Mouse (Mus musculus) midbrain, postnatal 0 days (tissue): Measurements from ENCODE around the gene Gm38655. TPM values are rescaled to one million over a fixed set of nuclear protein-coding genes. Genes with fewer than 3 reads are reported as not detected.
A peak's percentile ranks its signal among the peaks of the same experiment; 100 is the strongest.

Experiments
- ATAC-seq: fragments of 200-750 bp; cut with Nextera tagmentation; 2 replicates; pipeline ENCODE4 v1.8.0; 2017; ENCODE audit warnings: moderate number of reproducible peaks, mild to moderate bottlenecking, moderate TSS enrichment, moderate library complexity; ENCODE audit not compliant: low FRiP score
- DNase-seq: peaks from one replicate; pipeline ENCODE4 v3.0.0-alpha.2; 2015; ENCODE audit warnings: low spot score
- H3K27ac ChIP-seq: fragments of 300-500 bp; sonication (generic); 2 replicates; pipeline ENCODE4 v1.5.1; 2014; ENCODE audit warnings: low read depth, mild to moderate bottlenecking, low read length, mixed read lengths
- H3K27me3 ChIP-seq: fragments of 300-500 bp; sonication (generic); 2 replicates; pipeline ENCODE4 v1.6.1; 2014; ENCODE audit warnings: low read length, control low read depth, mixed read lengths; ENCODE audit not compliant: insufficient read depth
- H3K36me3 ChIP-seq: fragments of 300-500 bp; sonication (generic); 2 replicates; pipeline ENCODE4 v1.6.1; 2014; ENCODE audit warnings: low read length, control low read depth, mixed read lengths; ENCODE audit not compliant: insufficient read depth
- H3K4me1 ChIP-seq: fragments of 300-500 bp; sonication (generic); 2 replicates; pipeline ENCODE4 v1.6.1; 2014; ENCODE audit warnings: mild to moderate bottlenecking, control low read depth, antibody characterized with exemption, low read length, mixed read lengths; ENCODE audit not compliant: insufficient read depth
- H3K4me2 ChIP-seq: fragments of 300-500 bp; sonication (generic); 2 replicates; pipeline ENCODE4 v1.6.1; 2014; ENCODE audit warnings: low read depth, mild to moderate bottlenecking, low read length, mixed read lengths; ENCODE audit not compliant: poor library complexity, severe bottlenecking
- H3K4me3 ChIP-seq: fragments of 300-500 bp; sonication (generic); 2 replicates; pipeline ENCODE4 v1.5.1; 2014; ENCODE audit warnings: low read depth, mild to moderate bottlenecking, low read length, moderate library complexity
- H3K9ac ChIP-seq: fragments of 300-500 bp; sonication (generic); replicated peaks from 2 replicates; pipeline ENCODE4 v1.6.1; 2014; ENCODE audit warnings: mild to moderate bottlenecking, low read length, moderate library complexity, mixed read lengths; ENCODE audit not compliant: poor library complexity, severe bottlenecking
- H3K9me3 ChIP-seq: fragments of 300-500 bp; sonication (generic); 2 replicates; pipeline ENCODE4 v1.6.1; 2016; ENCODE audit warnings: low read length, control low read depth
- CTCF ChIP-seq: IDR thresholded peaks from 2 replicates; pipeline ENCODE4 v1.5.1; 2016; ENCODE audit warnings: antibody characterized with exemption, mild to moderate bottlenecking
- WGBS: fragments of 180-500 bp; shearing (Covaris S2); extraction: QIAGEN DNeasy Blood & Tissue Kit; methylation state at CpG from one replicate; pipeline ENCODE4 v1.1.7; 2014; 5-methylcytosine and 5-hydroxymethylcytosine counted together
- polyA plus RNA-seq: library from polyadenylated mRNA; unstranded; fragments of >200 nt; fragmentation: Nextera tagmentation; extraction: Ambion mirVana; gene quantifications from 2 replicates; pipeline ENCODE4 v1.2.1, GENCODE M21; 2015
- total RNA-seq: library from RNA; depleted of rRNA; stranded (reverse); fragments of >200 nt; gene quantifications from 2 replicates; pipeline ENCODE4 v1.2.3, GENCODE M21; 2014

Gm38655 gene
- total and polyA plus RNA-seq, 2 experiments from 2014 or later: not detected

DNA sequence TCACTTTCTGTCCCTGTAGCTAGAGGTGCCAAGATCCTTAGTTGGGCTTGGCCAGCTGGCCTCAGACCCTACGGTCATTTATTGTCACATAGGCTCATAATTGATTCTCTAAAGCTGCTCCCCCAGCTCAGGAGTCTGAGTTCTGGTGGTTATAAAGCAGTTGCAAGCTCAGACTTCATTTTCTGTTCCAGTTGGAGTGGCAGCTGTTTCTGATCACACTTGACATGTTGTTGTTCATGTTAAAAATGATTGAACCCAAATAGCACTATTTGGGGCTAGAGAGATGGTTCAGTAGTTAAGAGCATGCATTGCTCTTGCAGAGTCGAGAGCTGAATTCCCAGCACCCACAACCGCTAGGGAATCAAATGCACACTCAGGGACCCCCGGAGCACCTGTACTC, 34.7 kb upstream of the Gm38655 start:
- over 99% methylated on average over 4 of the region's 4 CpGs for WGBS
- Histone ChIP-seq H3K36me3 (peaks cover 75% of the 10 kb centered on the region), H3K4me1 (no peaks in the 10 kb centered on the region), H3K27me3 (no peaks in the 10 kb centered on the region), H3K27ac (no peak overlapping the region), H3K4me3 (no peak overlapping the region), H3K4me2 (no peak overlapping the region), H3K9ac (no peak overlapping the region), H3K9me3 (no peaks in the 10 kb centered on the region)
- no peak for TF ChIP-seq CTCF
- DNase-seq (no peak), ATAC-seq (no peak)

DNA sequence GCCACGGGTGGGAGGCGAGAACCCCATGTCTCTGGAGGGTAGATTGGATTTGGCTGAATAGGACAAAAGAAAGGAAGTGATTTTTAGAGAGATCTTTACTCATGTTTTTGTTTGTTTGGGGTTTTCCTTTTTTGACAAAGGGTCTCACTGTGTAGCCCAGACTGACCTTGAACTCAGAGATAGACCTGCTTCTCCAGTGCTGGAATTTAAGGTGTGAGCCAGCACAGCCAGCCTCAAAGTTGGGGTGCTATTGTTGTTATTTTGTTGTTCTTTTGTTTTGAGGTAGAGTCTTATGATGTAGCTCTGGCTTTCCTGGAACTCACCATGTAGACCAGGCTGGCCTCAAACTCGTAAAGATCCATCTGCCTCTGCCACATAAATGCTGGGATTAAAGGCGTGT, 27.1 kb upstream of the Gm38655 start:
- Histone ChIP-seq H3K4me3 (no peak overlapping the region), H3K27ac (no peak overlapping the region), H3K9ac (no peak overlapping the region), H3K27me3 (no peaks in the 10 kb centered on the region), H3K4me1 (no peaks in the 10 kb centered on the region), H3K36me3 (peaks cover 61% of the 10 kb centered on the region), H3K4me2 (no peak overlapping the region), H3K9me3 (no peaks in the 10 kb centered on the region)
- WGBS: 92% methylated on average over 4 of the region's 4 CpGs
- no peak for DNase-seq
- no peak for TF ChIP-seq CTCF
- ATAC-seq: no peak

DNA sequence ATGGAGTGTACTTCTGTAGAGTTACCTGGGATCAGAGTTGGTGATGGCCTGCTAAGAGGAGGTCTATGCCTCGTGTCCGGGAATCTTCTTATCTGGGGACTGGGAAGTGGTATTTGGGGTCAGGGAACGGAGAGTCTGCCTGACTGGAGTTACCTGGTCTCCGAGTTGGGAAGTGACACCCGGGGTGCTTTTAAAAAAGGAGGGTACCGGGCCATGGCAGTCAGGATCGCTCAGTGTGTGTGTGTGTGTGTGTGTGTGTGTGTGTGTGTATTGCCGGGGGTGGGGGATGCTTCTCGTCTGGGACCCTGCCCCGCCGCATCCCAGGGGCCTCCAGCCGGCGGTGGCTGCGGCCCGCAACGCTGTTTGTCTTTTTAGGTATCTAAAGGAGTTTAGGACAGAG, 13.8 kb upstream of the Gm38655 start:
- no peak for ATAC-seq

DNA sequence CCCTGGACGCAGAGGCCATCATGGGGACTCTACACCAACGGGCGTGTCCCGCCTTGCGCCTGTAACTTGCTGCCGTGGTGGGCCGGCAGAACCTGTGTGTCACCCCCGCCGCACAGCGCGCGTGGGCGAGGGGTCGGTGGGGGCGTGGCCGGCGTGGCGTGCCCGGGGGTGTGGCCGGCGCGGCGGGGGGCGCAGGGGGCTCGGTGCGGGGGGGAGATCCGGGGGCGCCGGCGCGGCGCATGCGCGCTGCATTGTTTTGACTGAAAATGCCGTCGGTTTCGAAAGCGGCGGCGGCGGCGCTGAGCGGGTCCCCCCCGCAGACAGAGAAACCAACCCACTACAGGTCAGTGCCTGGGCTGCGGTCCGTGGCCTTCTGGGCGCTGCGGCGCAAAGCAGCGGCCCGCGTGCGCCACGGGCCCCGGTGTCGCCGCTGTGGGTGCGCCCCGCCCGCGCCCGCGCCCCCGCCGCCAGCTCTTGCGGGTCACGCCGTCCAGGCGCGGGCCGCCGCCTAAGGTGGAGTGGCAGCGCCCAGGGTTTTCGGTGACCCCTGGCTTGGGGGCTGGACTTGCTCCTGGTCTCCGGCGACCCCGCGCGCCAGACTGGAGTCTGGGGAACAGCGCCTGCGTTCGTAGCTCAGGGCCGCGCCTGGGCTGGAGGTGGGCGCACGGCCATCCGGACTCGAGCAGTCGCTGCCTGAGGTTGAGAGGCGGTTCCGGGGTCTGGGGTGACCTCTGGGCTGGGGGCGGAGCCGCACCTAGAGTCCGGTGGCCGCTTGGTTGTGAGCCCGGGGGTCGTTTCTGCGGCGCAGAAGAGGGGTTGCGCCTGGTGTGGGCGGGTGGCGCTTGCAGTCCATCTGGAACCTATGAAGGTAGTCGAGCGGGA, 13.1 kb upstream of the Gm38655 start, which contains the start of gene Unkl:
Gene Unkl, plus strand, starts transcription at position 248 of the 882 bp plus-strand sequence.
- H3K27ac ChIP-seq: peak within 1 kb of the TSS; percentile 58; the same call in 1 of the 2 replicates
- no peaks in the 10 kb centered on the region for H3K9me3 ChIP-seq
- under 1% methylated on average over 84 of the region's 104 CpGs for WGBS
- H3K4me2 ChIP-seq: peak within 1 kb of the TSS; percentile 88
- peaks cover 12% of the 10 kb centered on the region for H3K4me1 ChIP-seq
- peak within 1 kb of the TSS; percentile 98 for H3K4me3 ChIP-seq
- no peak for TF ChIP-seq CTCF
- peak within 1 kb of the TSS; percentile 94 for H3K9ac ChIP-seq
- no peaks in the 10 kb centered on the region for H3K27me3 ChIP-seq
- H3K36me3 ChIP-seq: peaks cover 5% of the 10 kb centered on the region; the same call in 1 of the 2 replicates
- DNase-seq: peak; percentile 71
- ATAC-seq: peak; percentile 24

More for the DNA sequence above, 13.8 kb upstream of the Gm38655 start:
- peaks cover 12% of the 10 kb centered on the region for H3K4me1 ChIP-seq
- 6% methylated on average over 12 of the region's 16 CpGs for WGBS
- peak overlapping the region; percentile 98 for H3K4me3 ChIP-seq
- H3K9ac ChIP-seq: peak overlapping the region; percentile 94
- peak overlapping the region; percentile 88 for H3K4me2 ChIP-seq
- H3K27me3 ChIP-seq: no peaks in the 10 kb centered on the region
- H3K36me3 ChIP-seq: peaks cover 11% of the 10 kb centered on the region
- no peak for DNase-seq
- no peaks in the 10 kb centered on the region for H3K9me3 ChIP-seq
- H3K27ac ChIP-seq: no peak overlapping the region
- TF ChIP-seq CTCF: no peak

DNA sequence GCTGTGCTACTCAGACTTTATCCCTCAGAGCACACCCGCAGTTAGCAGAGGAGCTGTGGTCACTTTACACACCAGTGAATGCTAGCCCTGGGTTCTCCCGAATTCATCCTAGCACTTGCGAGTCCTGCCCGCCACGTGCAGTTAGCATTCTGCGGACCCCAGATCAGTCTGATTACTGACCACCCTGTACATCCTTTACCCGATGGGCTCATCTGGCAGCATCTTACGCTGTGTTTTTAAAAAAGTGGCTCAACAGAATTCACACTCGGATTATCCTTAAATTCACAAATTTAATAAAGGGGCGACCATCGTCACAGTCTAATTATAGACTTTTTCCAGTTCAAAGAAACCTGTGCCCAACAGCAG, 12.5 kb upstream of the Gm38655 start:
- Histone ChIP-seq H3K36me3 (peaks cover 3% of the 10 kb centered on the region; the same call in 1 of the 2 replicates), H3K27ac (peak overlapping the region; percentile 58; the same call in 1 of the 2 replicates), H3K4me3 (peak overlapping the region; percentile 98), H3K9me3 (no peaks in the 10 kb centered on the region), H3K4me2 (peak overlapping the region; percentile 88), H3K27me3 (no peaks in the 10 kb centered on the region), H3K9ac (peak overlapping the region; percentile 94; the same call in 1 of the 2 replicates), H3K4me1 (peaks cover 12% of the 10 kb centered on the region)
- no peak for TF ChIP-seq CTCF
- 7% methylated on average over 11 of the region's 11 CpGs for WGBS
- DNase-seq (no peak), ATAC-seq (no peak)

DNA sequence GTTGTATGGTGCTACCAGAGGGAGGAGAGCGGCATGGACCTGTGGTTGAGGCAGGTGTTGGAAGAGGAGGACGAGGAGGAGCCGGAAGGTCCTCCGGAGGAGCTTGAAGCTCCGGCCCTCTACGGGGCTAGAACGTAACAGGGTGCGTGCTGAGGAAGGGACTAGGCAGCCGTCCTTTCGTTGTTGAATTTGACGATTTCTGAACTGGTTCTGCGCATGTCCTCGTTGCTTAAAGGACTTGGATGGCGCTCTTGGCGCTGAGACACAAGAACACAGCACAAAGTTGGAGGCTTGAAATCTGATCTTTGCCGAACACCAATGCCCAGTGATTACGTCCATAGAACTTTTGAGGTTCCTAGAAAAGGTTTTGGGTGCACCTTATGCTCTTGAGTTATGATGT, 9.7 kb upstream of the Gm38655 start:
- Histone ChIP-seq H3K27ac (peak overlapping the region; percentile 99), H3K9ac (peak overlapping the region; percentile 75), H3K4me2 (peak overlapping the region; percentile 94), H3K9me3 (no peaks in the 10 kb centered on the region), H3K36me3 (no peaks in the 10 kb centered on the region), H3K27me3 (no peaks in the 10 kb centered on the region), H3K4me3 (peak overlapping the region; percentile 85), H3K4me1 (peaks cover 12% of the 10 kb centered on the region)
- WGBS: 10% methylated on average over 17 of the region's 17 CpGs
- ATAC-seq (peak; percentile 9; the same call in 1 of the 2 replicates), DNase-seq (no peak)
- TF ChIP-seq CTCF: no peak
